Mouse (Mus musculus) kidney, adult 8-10 months (tissue): ENCODE results near the gene Gm6993.

ENCODE experiments used
- DNase-seq, 2 experiments: peaks; one replicate each; pipeline ENCODE4 v3.0.0; 2022

Gm6993 gene

GRCm38 (mm10) chr12:31240470-31240869 is at the start of gene Gm6993:
Gm6993 (plus strand) TSS chr12:31240770.
- DNase-seq = no peak

GRCm38 (mm10) chr12:31191329-31191954 is 49.1 kb upstream of the Gm6993 start:
- peak; percentile 24 to 38 for DNase-seq

GRCm38 (mm10) chr12:31202509-31202908 is 38.1 kb upstream of the Gm6993 start:
- DNase-seq = peak in 1 of 2 experiments; percentile 51

- DNase-seq = peak; percentile 29 to 74
Measured at GRCm38 (mm10) chr12:31203746-31204455, 36.7 kb upstream of the Gm6993 start.

GRCm38 (mm10) chr12:31204898-31205297 is 35.7 kb upstream of the Gm6993 start:
- no peak for DNase-seq

GRCm38 (mm10) chr12:31205983-31206633 is 34.5 kb upstream of the Gm6993 start:
- DNase-seq = no peak

GRCm38 (mm10) chr12:31208766-31209165 is 31.8 kb upstream of the Gm6993 start:
- DNase-seq = no peak

GRCm38 (mm10) chr12:31209377-31209805 is 31.2 kb upstream of the Gm6993 start:
- no peak for DNase-seq

GRCm38 (mm10) chr12:31213556-31213955 is 27.0 kb upstream of the Gm6993 start:
- peak; percentile 69 to 77 for DNase-seq

GRCm38 (mm10) chr12:31215003-31215402 is 25.6 kb upstream of the Gm6993 start:
- no peak for DNase-seq

- peak in 1 of 2 experiments; percentile 24 for DNase-seq
Measured at GRCm38 (mm10) chr12:31217232-31217631, 23.3 kb upstream of the Gm6993 start.

GRCm38 (mm10) chr12:31218774-31219173 is 21.8 kb upstream of the Gm6993 start:
- peak in 1 of 2 experiments; percentile 84 for DNase-seq

- DNase-seq = no peak
Measured at GRCm38 (mm10) chr12:31221522-31221921, 19.0 kb upstream of the Gm6993 start.

GRCm38 (mm10) chr12:31222282-31222681 is 18.3 kb upstream of the Gm6993 start:
- DNase-seq = no peak

- DNase-seq = peak in 1 of 2 experiments; percentile 39
Measured at GRCm38 (mm10) chr12:31222741-31223140, 17.8 kb upstream of the Gm6993 start.

- DNase-seq = no peak
Measured at GRCm38 (mm10) chr12:31225451-31225850, 15.1 kb upstream of the Gm6993 start.

- DNase-seq = no peak
Measured at GRCm38 (mm10) chr12:31227167-31227566, 13.4 kb upstream of the Gm6993 start.

- DNase-seq = no peak
Measured at GRCm38 (mm10) chr12:31228878-31229277, 11.7 kb upstream of the Gm6993 start.

- DNase-seq = no peak
Measured at GRCm38 (mm10) chr12:31232635-31233034, 7.9 kb upstream of the Gm6993 start.

- peak; percentile 35 to 39 for DNase-seq
Measured at GRCm38 (mm10) chr12:31235018-31235417, 5.6 kb upstream of the Gm6993 start.

- no peak for DNase-seq
Measured at GRCm38 (mm10) chr12:31236861-31237595, 3.5 kb upstream of the Gm6993 start.

- peak in 1 of 2 experiments; percentile 64 for DNase-seq
Measured at GRCm38 (mm10) chr12:31239031-31239583, 1.5 kb upstream of the Gm6993 start.

GRCm38 (mm10) chr12:31239798-31240197 is 772 bp upstream of the Gm6993 start:
- DNase-seq = no peak
